Mouse (Mus musculus): Measurements from ENCODE around the gene Amotl1.
"Not testable (repeated sequence)": the region's sequence is repeated elsewhere in the genome, so short reads cannot be mapped to it uniquely, and the experiment has no call there.

GRCm38 (mm10) chr9:14671965-14672364 lies 27.1 kb upstream of the Amotl1 start:
- TF ChIP-seq CTCF, POLR2A (IDR thresholded peaks at IDR 0.05; ENCODE audit: insufficient read depth, low read depth, low read length): not testable (repeated sequence)
